Mouse (Mus musculus): ENCODE data around the gene 4932438H23Rik.

Gene 4932438H23Rik

DNA sequence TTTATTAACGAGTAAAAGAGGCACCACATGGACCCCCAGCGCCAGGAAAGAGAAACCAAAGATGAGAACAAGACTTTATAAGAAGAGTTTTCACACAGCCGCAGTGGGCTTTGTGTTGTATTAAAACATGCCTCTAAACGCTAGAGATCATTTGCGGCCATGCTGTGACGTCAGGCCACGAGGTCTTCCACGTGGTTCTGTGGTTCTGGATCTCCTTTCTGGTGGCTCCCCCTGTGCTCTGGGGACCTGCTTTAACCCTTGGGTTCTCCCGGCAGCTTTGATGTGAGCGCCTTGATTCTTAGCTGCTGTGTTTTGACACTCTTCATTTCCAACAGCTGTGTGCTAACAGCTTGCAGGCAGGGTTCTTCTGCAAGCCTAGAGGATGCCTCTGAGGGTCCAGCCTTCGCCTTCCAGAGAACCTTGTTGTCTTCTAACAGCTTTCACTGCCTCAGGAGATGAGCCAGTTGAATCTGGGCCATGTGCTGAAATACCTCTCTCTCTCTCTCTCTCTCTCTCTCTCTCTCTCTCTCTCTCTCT lies 16.1 kb upstream of the 4932438H23Rik start:
- H3K9me3 ChIP-seq (ENCODE audit: low read length), result peaks cover 19% of the 10 kb centered on the region

GRCm38 (mm10) chr16:91107608-91108007 lies 12.7 kb upstream of the 4932438H23Rik start:
- Histone ChIP-seq H3K9me3 (ENCODE audit: low read length) (peaks cover 19% of the 10 kb centered on the region), H3K4me1 (replicated peaks; ENCODE audit: low read depth, low read length) (peaks cover 12% of the 10 kb centered on the region), H3K4me3 (replicated peaks; ENCODE audit: low read length) (no peak overlapping the region), H3K36me3 (ENCODE audit: insufficient read depth, low read length) (no peaks in the 10 kb centered on the region), H3K27me3 (ENCODE audit: insufficient read depth, low read length) (peaks cover 5% of the 10 kb centered on the region)
- TF ChIP-seq NANOG (IDR thresholded peaks at IDR 0.05; ENCODE audit: borderline replicate concordance, low read length) (no peak), POU5F1 (IDR thresholded peaks at IDR 0.05; ENCODE audit: borderline replicate concordance, low read length) (no peak), CTCF (conservative IDR thresholded peaks at IDR 0.05; ENCODE audit: low read length) (no peak)

More for the DNA sequence above, 16.1 kb upstream of the 4932438H23Rik start:
- no peak overlapping the region for H3K4me3 ChIP-seq (replicated peaks; ENCODE audit: low read length)
- H3K27me3 ChIP-seq (ENCODE audit: insufficient read depth, low read length), result peaks cover 9% of the 10 kb centered on the region; the same call in 1 of the 2 replicates
- H3K4me1 ChIP-seq (replicated peaks; ENCODE audit: low read depth, low read length), result peaks cover 5% of the 10 kb centered on the region
- no peak for TF ChIP-seq POU5F1 (IDR thresholded peaks at IDR 0.05; ENCODE audit: borderline replicate concordance, low read length)
- no peak for TF ChIP-seq NANOG (IDR thresholded peaks at IDR 0.05; ENCODE audit: borderline replicate concordance, low read length)
- no peak for TF ChIP-seq CTCF (conservative IDR thresholded peaks at IDR 0.05; ENCODE audit: low read length)
- H3K36me3 ChIP-seq (ENCODE audit: insufficient read depth, low read length), result no peaks in the 10 kb centered on the region

DNA sequence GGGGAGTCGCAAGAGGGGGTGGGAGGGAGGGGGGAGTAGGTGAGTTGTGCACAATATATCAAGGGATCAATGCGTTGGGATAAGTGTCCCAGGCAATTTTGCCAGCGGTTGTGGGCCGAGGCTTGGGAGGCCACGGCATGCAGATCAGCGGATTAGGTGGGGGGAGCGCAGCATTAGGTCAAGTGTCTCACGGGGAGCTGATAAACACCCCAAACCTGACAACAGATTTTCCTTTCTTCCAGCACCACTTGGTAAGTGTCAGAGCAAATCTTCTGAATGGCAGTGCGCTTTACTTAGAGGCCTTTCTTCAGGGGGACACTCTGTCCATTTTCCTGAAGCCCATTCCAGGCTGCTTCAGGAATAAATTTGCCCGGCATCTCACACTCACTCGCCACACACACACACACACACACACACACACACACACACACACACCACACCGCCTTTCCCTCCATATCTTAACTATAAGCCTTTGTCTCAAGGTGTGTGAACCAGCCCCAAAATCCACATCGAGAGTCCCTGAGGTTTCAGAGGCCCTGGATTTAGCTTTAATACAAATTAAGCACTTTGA lies 10.6 kb upstream of the 4932438H23Rik start:
- peaks cover 19% of the 10 kb centered on the region for H3K9me3 ChIP-seq (ENCODE audit: low read length)
- H3K36me3 ChIP-seq (ENCODE audit: insufficient read depth, low read length), result no peaks in the 10 kb centered on the region
- TF ChIP-seq CTCF (conservative IDR thresholded peaks at IDR 0.05; ENCODE audit: low read length) (no peak), NANOG (IDR thresholded peaks at IDR 0.05; ENCODE audit: borderline replicate concordance, low read length) (no peak), POU5F1 (IDR thresholded peaks at IDR 0.05; ENCODE audit: borderline replicate concordance, low read length) (no peak)
- peaks cover 12% of the 10 kb centered on the region for H3K4me1 ChIP-seq (replicated peaks; ENCODE audit: low read depth, low read length)
- no peak overlapping the region for H3K4me3 ChIP-seq (replicated peaks; ENCODE audit: low read length)
- peaks cover 4% of the 10 kb centered on the region for H3K27me3 ChIP-seq (ENCODE audit: insufficient read depth, low read length)

GRCm38 (mm10) chr16:91104821-91105480 lies 10.0 kb upstream of the 4932438H23Rik start:
- Histone ChIP-seq H3K36me3 (ENCODE audit: insufficient read depth, low read length) (no peaks in the 10 kb centered on the region), H3K9me3 (ENCODE audit: low read length) (peaks cover 19% of the 10 kb centered on the region), H3K4me3 (replicated peaks; ENCODE audit: low read length) (no peak overlapping the region), H3K27me3 (ENCODE audit: insufficient read depth, low read length) (peaks cover 4% of the 10 kb centered on the region), H3K4me1 (replicated peaks; ENCODE audit: low read depth, low read length) (peaks cover 12% of the 10 kb centered on the region)
- no peak for TF ChIP-seq NANOG (IDR thresholded peaks at IDR 0.05; ENCODE audit: borderline replicate concordance, low read length)
- TF ChIP-seq POU5F1 (IDR thresholded peaks at IDR 0.05; ENCODE audit: borderline replicate concordance, low read length), result no peak
- no peak for TF ChIP-seq CTCF (conservative IDR thresholded peaks at IDR 0.05; ENCODE audit: low read length)

DNA sequence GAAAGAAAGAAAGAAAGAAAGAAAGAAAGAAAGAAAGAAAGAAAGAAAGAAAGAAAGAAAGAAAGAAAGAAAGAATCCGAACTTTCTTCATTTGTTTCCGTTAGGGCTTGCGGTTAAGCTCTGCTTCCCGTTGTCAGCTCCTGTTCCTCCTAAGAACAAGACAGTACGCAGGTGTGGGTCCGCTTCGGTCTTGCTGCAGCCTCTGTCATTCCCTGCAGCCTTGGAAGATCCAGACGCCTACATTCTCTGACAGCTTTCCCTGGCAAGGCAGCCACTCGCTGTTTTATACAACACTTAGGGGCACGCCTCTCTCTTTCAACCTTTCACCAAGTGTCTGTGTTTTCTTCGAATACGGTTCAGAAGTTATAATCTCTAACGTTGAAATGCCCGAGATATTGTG lies 8.5 kb upstream of the 4932438H23Rik start:
- Histone ChIP-seq H3K27me3 (ENCODE audit: insufficient read depth, low read length) (peaks cover 4% of the 10 kb centered on the region), H3K36me3 (ENCODE audit: insufficient read depth, low read length) (no peaks in the 10 kb centered on the region), H3K4me3 (replicated peaks; ENCODE audit: low read length) (peak overlapping the region; percentile 35), H3K9me3 (ENCODE audit: low read length) (peaks cover 8% of the 10 kb centered on the region), H3K4me1 (replicated peaks; ENCODE audit: low read depth, low read length) (peaks cover 12% of the 10 kb centered on the region)
- TF ChIP-seq POU5F1 (IDR thresholded peaks at IDR 0.05; ENCODE audit: borderline replicate concordance, low read length) (no peak), CTCF (conservative IDR thresholded peaks at IDR 0.05; ENCODE audit: low read length) (no peak), NANOG (IDR thresholded peaks at IDR 0.05; ENCODE audit: borderline replicate concordance, low read length) (no peak)

DNA sequence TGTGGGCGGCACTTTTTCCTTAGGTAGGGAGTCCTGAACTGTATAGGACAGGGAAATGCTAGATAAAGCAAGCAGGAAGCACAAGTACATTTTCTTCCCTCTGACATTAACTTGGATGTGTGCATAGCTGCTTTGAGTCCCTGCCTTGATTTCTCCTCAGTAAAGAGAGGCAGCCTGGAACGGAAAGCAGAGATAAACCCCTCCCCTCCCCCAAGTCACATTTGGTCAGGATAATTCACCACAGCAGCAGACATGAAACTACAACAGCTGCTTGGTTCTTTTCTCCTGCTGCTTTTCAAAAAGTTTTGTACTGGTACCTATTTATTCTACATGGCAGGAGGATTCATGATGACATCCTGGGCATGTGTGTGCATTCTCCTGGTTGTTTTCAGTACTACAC lies 5.6 kb upstream of the 4932438H23Rik start:
- Histone ChIP-seq H3K9me3 (ENCODE audit: low read length) (0 out of 2 replicates have a peak, but pooled peaks cover 5% of the 10 kb centered on the region), H3K27me3 (ENCODE audit: insufficient read depth, low read length) (peaks cover 4% of the 10 kb centered on the region), H3K36me3 (ENCODE audit: insufficient read depth, low read length) (no peaks in the 10 kb centered on the region), H3K4me3 (replicated peaks; ENCODE audit: low read length) (no peak overlapping the region), H3K4me1 (replicated peaks; ENCODE audit: low read depth, low read length) (peaks cover 7% of the 10 kb centered on the region; the same call in 1 of the 2 replicates)
- TF ChIP-seq CTCF (conservative IDR thresholded peaks at IDR 0.05; ENCODE audit: low read length), result no peak
- no peak for TF ChIP-seq NANOG (IDR thresholded peaks at IDR 0.05; ENCODE audit: borderline replicate concordance, low read length)
- TF ChIP-seq POU5F1 (IDR thresholded peaks at IDR 0.05; ENCODE audit: borderline replicate concordance, low read length), result no peak

DNA sequence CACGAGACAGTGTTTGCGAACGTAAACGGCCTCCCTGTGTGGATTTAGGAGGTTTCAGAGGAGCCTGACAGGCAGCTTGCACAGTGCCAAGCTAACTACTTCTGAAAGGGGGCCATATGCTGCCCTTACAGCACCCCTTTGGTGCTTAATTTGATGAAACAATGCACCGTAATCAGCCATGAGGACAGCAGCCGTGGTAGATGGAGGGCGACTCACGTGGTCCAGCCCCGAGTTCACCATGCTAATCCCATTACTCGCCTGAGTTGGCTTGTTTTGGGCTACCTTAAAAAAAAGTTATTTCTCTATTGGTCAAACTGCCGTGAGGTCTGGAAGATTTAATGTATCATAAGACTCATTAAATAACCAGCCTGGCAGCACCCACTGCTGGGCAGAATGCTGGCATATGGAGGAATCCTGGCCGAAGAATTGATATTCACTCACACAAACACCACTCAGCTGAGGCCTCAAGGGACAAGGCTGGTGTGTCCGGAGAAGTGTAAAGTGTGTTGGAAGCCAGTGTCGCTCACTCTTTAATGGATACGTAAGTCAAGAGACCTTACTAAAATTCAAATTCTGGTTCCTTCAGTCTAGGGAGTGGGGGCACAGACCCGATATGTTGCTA lies 4.6 kb upstream of the 4932438H23Rik start:
- no peaks in the 10 kb centered on the region for H3K36me3 ChIP-seq (ENCODE audit: insufficient read depth, low read length)
- peaks cover 11% of the 10 kb centered on the region for H3K9me3 ChIP-seq (ENCODE audit: low read length)
- H3K27me3 ChIP-seq (ENCODE audit: insufficient read depth, low read length), result peaks cover 4% of the 10 kb centered on the region
- TF ChIP-seq POU5F1 (IDR thresholded peaks at IDR 0.05; ENCODE audit: borderline replicate concordance, low read length) (no peak), CTCF (conservative IDR thresholded peaks at IDR 0.05; ENCODE audit: low read length) (no peak), NANOG (IDR thresholded peaks at IDR 0.05; ENCODE audit: borderline replicate concordance, low read length) (no peak)
- H3K4me1 ChIP-seq (replicated peaks; ENCODE audit: low read depth, low read length), result peaks cover 7% of the 10 kb centered on the region; the same call in 1 of the 2 replicates
- H3K4me3 ChIP-seq (replicated peaks; ENCODE audit: low read length), result no peak overlapping the region

GRCm38 (mm10) chr16:91097858-91098257 lies 2.9 kb upstream of the 4932438H23Rik start:
- peaks cover 4% of the 10 kb centered on the region; the same call in 1 of the 2 replicates for H3K27me3 ChIP-seq (ENCODE audit: insufficient read depth, low read length)
- H3K9me3 ChIP-seq (ENCODE audit: low read length), result peaks cover 25% of the 10 kb centered on the region
- H3K4me3 ChIP-seq (replicated peaks; ENCODE audit: low read length), result no peak overlapping the region
- H3K4me1 ChIP-seq (replicated peaks; ENCODE audit: low read depth, low read length), result no peaks in the 10 kb centered on the region
- no peaks in the 10 kb centered on the region for H3K36me3 ChIP-seq (ENCODE audit: insufficient read depth, low read length)
- TF ChIP-seq NANOG (IDR thresholded peaks at IDR 0.05; ENCODE audit: borderline replicate concordance, low read length), result no peak
- TF ChIP-seq POU5F1 (IDR thresholded peaks at IDR 0.05; ENCODE audit: borderline replicate concordance, low read length), result no peak
- TF ChIP-seq CTCF (conservative IDR thresholded peaks at IDR 0.05; ENCODE audit: low read length), result no peak

Measured in E14TG2a.4 (cell line).